Mouse (Mus musculus) T-cell, adult 2 months (primary cell): ENCODE results near the gene Sh3bp5l.
A peak's percentile ranks its signal among the peaks of the same experiment; 100 is the strongest.
"Not testable (repeated sequence)": the region's sequence is repeated elsewhere in the genome, so short reads cannot be mapped to it uniquely, and the experiment has no call there.

Experiments
- DNase-seq: peaks from one replicate; pipeline ENCODE4 v3.0.0; 2022; ENCODE audit warnings: low spot score

The Sh3bp5l gene

DNA sequence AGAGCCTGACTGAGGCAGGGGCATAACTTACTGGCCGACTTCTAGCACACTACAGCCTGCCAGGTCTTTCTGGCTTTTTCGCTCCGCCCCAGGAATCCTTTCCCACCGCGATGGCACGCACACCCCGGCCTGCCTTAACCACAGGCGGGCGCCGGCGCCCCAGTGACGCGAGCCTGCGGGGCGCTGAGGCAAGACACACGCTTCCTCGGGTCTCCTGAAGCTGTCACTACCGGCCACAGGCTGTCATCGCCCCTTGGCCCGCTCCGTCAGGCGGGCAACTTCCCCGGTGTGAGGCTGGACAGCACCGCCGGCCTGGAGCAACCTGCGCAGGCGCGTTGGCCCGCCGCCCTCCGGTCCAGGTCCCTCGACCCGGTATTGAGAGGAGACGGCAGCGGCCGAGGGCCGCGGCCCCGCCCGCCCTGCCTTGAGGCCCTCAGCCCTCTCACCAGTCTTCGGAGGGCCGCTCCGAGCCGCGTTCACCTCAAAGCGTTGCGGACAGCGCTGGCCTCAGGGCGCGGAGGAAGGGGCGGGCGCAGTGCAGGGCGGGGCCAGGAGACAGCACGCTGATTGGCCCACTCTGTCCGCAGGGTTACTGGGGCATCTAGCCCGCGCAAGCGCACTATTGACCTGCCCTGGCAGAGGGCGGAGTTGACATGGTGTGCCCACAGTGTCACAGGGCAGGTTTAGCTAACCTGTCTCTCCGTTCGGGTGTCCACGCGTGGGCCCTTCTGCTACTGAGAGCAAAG, 7.5 kb upstream of the Sh3bp5l start:
- peak; percentile 96 for DNase-seq

DNA sequence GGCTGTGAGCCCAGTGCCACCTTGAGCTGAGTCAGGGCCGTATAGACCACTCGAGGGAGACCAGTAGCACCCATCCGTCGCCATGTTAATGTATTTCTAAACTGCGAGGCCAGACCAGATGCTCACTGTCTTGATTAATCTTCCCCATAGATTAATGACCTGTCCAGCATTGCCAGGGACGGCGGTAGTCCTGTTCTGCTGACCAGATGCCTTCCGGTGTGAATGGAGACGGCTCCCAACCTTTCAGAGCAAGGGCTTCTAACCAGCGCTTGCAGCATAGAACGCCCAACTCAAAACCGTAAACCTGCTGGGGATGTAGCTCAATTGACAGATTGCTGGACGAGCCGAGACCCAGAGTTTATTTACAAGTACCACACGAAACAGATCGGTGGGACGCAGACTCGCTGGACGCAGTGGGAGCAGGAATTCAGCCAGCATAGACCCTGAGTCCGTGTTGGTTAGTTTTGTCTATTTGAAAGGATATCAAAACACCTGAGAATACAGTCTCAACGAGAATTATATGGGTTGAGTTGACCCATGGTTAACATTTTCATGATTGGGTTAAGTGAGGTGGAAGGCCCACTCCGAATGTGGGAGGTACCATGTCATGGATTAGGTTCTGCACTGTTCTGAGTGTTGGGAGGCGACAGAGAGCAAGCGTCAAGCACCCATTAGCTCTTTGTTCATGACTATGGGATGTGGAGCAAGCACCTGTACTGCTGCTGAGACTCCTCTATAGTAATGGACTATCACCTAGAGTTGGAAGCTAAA, 6.8 kb upstream of the Sh3bp5l start:
- no peak for DNase-seq

DNA sequence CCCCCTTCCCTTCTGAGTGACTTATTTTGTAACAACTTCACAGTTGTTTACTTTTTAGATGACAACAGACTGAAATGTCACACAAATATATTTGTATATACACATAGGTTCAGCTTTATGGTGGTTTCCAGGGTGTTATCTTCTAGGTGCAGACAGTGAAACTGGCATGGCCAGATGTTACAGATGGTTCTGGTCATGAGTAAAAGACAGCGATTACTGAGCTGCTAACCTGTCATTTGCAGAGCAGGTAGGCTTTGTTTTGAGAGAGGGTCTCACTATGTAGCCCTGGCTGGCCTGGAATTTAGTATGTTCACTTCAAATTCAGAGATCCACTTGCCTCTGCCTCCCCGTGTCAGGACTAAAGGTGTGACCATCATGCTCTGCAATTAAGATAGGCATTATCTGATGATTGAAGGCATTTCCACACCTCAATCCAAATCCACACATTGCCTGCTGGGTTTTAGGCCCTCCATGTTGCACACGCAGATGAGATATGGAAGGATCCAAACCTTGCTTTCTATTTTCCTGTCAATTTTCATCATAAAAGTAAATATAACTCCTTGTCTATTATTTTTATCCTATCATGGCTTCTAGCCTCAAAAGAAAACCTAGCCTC, 5.8 kb upstream of the Sh3bp5l start:
- no peak for DNase-seq

DNA sequence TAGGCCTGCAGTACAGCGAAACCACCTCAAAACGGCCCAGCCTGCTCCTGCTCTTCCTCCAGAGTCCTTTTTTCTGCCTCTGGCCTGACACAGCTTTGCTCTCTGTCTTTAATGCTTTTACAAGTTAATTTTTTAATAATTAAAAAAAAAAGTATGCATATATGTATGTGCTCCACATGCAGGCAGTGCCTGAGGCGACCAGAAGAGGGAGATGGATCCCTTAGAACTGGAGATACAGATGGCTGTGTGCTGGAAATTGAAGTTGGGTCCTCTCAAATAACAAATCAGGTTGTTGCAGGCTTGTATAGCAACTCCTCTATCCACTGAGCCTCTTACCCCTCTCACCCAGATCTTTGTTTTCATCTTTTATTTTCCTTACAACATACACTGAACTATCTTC, 3.7 kb upstream of the Sh3bp5l start:
- DNase-seq = peak; percentile 47

DNA sequence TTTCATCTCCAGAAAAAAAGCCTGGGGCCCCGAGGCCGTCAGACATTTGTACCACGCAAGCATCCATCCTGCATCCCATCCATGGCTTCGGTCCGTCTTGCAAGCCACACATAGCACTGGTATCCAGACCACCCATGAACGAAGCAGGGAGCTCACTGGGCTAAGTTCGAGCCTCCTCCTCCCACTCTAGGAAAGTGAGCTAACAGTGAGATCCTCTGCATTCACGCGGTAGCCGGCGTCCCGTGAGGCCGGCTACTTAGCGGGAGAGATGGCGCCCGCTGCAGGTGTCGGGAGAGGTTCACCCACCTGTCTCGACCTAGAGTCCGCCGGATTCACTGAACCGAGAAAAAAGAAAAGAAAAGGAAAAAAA, 633 bp upstream of the Sh3bp5l start:
- no peak for DNase-seq

DNA sequence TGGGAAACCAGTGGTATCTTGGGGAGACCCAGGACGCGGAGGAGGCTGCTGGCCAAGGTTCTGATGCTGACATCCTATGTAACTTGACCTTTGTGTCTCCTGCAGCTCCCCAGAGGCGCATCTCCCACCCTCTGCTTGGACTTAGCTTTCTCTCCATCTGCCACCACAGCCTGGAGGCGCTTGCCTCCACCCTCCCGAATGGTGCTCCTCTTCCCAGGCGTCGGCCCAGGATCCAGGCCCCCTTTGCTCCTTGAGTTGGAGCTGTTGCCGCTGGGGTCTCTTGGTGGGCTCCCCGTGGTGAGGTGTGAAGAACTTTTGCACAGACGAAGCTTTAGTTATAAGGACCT, 598 bp downstream of the Sh3bp5l start:
- DNase-seq = no peak

DNA sequence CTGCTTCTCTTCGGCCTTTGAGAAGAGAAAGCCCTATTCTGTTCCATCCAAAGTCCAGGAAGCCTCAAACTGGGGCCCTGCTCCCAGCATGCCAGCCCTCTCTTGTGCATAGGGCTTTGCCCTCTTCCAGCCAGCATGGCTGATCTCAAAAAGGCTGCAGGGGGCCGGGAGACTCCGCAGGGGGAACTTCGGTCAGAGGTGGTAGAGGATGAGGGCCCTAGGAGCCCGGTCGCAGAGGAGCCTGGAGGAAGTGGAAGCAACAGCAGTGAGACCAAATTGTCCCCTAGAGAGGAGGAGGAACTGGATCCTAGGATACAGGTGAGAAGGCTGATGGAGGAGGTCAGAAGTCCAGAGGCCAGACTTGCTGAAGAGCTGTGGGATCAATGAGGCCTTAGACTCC, 1.0 kb downstream of the Sh3bp5l start:
- DNase-seq = no peak

DNA sequence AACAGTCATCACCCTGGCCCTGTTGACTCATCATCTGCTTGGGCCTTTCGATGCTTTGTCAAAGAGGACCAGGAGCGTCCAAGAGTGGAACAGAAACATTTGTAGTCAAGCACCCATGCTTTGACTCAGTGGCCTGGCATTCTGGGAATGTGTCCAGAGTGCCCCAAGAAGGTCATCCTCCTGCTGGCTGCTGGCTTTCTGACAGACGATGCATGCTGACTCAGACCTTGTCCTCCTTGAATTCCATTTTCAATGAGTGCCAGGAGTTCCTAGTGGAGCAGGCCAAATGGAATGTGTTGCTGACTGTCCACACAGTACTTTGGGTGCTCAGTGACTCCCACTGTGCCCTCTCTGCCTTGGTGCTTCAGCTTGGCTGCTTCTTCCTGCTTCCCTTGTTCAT, 4.2 kb downstream of the Sh3bp5l start:
- no peak for DNase-seq

DNA sequence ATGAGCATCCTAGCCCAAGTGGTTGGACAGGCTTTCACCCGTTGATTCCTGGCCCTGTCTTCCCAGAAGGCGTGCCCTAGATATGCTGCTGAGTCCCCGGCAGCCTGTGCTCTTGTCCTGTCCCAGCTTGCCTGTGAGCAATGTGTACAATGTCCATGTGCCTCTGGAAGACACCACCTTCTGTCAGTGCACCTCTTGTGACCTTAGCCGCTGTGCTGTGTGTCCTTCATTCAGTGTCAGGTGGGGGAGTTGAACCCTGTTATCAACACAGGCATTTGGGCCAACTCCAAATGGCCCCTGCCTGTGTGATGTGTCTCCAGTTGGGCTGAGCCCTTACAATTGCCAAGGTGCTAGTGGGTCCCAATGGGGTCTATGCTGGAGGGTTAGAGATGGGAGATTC, 16.2 kb downstream of the Sh3bp5l start:
- DNase-seq = no peak

DNA sequence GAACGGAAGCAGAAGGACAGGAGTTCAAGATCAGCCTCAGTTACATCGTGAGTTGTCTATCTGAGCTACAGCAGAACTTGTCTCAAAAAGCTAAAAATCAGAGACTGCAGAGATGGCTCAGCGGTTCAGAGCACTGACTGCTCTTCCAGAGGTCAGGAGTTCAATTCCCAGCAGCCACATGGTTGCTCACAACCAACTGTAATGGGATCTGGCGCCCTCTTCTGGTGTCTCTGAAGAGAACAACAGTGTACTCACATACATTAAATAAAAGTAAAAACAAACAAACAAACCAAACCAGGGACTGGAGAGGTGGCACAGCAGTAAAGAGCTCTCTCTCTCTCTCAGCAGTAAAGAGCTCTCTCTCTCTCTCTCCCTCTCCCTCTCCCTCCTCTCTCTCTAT, 20.1 kb downstream of the Sh3bp5l start:
- DNase-seq = no peak

DNA sequence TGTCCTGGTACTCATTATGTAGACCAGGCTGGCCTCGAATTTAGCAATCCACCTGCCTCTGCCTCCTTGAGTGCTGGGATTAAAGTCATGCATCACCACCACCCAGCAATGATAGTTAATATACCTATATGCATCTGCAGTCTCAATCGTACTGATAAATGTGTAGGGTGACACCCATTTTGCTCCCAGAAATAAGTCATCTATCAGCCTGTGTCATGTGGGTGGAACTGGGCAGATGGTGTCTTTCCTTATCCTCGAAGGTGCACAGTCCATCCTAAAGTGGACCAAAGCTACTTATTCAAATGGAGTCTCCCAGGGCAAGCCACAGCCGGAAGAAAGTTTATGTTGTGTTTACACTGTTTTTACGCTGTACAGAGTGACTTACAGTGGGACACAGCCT, 20.7 kb downstream of the Sh3bp5l start:
- no peak for DNase-seq

DNA sequence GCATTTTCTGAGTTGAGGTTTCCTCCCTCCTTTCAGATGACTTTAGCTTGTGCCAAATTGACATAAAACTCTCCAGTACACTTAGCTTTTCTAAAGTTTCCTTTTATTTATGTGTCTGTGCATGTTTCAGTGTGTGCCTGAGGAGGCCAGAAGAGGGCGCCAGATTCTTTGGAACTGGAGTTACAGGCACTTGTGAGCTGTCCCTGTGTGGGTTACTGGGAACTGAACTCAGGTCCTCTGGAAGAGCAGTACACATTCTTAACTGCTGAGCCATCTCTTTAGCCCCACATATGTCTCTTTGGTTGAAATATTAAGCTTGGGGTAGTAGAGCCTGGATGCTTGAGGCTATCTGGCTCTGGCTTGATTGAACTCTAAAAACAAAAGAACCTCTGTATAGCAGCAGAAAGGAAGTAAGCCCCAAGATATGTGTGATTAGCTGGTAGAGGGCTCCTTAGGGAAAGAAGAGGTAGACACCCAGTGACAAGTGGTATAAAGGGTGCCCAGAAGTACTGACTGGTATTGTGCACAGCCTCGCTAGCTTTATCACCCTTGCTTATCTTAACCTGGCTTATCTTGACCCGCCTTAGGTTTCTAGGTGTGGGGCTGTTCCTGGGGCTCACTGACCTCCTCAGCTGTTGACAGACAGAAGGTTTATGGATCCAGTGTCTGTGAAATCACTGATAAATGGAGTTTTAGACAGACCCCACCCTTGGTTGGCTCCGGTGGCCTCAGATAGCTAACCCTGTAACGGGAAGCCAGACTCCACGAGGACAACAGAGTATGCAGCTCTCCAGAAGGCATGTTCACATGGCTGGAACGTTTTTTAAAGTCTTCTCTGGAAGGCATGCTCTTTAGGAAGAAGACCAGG, 22.4 kb downstream of the Sh3bp5l start:
- DNase-seq = no peak

DNA sequence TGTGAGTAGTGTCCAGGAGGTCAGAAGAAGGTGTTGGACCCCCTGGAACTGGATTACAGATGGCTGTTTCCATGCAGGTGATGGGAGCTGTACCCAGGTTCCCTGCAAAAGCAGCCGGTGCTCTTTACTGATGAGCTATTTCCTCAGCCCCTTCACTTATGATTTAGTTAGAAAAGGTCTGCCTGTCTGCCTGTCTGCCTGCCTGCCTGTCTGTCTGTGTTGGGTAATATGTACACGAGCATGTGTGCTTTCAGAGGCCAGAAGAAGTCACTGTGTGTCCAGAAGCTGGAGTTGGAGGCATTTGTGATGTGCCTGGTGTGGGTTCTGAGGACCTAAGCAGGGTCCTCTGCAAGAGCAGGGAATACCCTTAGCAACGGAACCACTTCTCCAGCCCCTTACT, 23.2 kb downstream of the Sh3bp5l start:
- no peak for DNase-seq

DNA sequence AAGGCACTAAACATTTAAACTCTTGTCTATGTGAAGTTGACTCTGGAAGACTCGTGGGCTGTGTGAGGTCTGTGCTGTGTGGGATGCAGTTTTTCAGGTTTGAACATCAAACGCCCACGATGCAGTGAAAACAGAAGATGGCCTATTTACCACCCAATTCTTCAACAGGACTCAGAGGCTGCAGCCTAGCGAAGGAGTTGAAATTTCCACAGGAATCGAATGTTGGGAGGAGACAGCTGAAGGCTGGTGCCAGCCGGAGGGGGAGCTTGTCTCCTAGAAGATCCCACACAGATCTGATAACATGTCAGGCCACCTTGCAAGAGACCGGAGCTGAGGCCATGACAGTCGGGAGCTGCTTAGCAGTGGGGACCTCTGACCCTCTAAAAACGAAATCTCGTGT, 24.0 kb downstream of the Sh3bp5l start:
- no peak for DNase-seq

DNA sequence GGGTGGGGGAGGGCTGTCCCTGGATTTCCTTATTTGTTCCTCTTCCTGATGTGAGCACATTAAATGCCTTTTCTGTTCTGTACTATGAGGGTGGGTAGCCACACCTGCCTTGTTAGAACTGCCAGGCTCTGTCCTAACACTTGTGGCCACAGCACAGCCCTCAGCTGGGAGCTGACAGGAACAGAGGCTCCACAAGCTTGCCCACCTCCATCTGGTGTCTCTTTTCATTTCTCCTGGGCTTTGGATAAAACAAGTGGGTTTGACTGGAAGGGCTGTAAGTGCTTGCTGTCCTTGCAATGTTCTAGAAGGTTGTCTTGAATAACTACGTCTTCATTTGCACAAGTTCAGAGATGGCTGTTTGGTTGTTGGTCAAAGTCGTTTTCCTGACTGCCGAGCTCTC, 24.4 kb downstream of the Sh3bp5l start:
- DNase-seq = no peak

DNA sequence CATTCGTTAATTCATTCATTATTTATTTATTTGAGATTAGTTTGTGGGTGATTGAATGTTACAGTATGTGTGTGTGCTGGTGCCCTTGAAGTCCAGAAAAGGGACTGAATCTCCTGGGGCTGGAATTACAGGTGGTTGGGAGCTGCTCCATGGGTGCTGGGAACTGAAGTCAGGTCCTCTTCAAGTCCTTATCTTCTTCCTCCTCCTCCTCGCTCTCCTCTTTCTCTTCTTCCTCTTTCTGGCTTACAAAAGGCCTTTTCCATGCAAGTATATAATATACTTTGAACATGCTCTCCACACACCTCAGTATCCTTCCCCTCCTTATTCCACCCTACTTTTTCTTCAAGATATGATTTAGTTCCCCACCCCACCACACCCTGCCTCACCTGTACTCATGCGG, 26.5 kb downstream of the Sh3bp5l start:
- DNase-seq = no peak

DNA sequence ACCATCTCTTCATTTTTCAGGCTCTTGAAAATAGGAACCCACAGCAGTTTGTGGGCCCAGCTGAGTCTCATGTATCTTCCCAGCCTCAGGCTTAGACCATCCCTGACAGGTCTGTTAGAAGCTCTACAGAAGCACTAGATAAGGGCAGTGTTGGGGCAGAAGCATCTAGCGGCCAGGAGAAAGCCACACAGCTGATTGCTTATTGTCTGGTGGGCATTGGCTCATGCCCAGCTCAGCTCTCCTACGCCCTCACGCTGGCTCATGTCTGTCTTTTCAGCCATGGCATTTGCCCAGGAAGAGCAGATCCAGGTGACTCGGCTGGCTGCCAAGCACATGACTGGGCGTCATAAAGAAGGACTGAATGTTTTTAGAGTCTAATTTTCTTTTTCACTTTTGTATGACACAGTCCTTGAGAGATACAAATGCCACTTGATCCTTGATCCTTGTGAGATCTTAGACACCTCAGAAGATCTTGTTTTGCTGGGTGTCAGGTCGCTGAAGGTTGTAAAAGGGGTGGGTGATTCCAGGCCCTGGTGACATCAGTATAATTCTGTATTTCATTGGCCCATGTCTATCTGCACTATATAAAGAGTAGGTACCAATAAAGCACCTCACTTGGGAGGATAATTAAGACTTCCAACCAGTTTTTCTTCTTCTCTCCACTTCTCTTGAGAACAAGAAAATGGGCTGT, 27.5 kb downstream of the Sh3bp5l start:
- DNase-seq = no peak

DNA sequence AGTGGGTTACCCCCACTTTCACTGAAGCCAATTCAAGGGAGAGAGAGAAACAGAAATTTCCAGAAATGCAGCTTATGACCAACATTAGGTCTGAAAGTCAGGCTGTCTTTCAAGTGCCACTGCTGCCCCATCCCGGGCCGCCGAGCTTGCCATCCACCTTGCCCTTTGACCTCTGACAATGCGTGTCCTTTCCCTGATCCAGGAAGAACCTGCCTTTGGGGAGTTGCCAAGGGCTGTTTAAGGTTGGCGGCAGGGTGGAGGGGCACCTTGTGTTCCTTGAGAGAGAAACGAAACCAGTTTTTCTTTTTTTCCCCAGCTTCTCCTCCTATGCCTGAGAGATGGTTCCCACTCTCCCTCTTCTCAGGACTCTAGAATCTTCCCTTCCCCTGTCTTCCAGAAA, 32.0 kb downstream of the Sh3bp5l start:
- not testable (repeated sequence) for DNase-seq

DNA sequence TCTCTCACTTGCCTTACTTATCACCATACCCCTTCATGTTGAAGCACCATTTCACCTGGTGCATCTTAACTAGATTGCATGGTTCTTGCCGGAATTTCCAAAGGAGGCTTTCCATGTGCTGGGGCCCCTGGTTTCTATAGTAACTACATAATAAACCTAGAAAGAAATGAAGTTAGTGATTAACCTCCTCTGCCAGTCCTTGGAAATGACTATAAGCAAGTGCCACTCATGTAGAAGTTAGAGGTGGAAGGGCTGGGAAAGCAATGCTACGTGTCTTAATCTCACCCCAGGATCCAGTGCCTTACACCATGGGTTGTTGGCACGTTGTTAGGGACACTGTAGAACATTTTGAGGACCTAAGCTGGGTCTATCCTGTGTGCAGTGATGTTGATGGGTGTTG, 33.9 kb downstream of the Sh3bp5l start:
- DNase-seq = no peak

DNA sequence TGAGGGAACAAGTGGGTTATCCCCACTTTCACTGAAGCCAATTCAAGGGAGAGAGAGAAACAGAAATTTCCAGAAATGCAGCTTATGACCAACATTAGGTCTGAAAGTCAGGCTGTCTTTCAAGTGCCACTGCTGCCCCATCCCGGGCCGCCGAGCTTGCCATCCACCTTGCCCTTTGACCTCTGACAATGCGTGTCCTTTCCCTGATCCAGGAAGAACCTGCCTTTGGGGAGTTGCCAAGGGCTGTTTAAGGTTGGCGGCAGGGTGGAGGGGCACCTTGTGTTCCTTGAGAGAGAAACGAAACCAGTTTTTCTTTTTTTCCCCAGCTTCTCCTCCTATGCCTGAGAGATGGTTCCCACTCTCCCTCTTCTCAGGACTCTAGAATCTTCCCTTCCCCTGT, 35.7 kb downstream of the Sh3bp5l start:
- not testable (repeated sequence) for DNase-seq

DNA sequence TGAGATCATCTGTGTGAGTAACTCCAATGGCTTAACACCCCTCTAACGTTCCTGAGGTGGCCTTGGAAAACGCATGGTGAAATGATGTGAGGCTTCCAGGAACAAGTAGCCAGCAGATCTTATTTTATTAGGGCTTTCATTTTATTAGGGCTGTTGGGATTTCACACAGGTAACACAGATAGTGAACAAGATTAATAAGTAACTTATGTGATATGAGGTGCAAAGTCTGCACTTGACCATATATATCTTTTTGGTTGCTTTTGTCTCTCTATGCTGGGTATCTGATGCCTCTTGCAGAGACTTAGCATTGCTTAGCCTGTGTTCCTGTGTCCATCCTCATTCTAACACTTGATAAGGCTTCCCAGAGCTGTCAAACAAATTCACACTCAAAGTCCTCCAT, 46.7 kb downstream of the Sh3bp5l start:
- DNase-seq = no peak

DNA sequence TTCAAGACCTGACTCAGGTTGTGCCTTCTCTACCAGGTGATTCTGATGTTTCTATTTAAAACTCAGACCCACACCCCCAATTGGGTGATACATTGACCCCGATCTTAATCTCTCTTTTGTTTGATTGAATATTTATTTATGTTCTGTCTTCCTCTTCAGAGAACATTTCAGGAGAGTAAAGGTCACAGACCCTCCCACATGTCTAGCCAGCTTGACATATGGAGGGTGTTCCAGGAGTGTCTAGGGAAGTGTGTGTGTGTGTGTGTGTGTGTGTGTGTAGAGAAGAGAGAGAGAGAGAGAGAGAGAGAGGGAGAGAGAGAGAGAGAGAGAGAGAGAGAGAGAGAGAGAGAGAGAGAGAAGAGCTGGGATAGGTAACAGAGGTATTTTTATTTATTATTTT, 47.2 kb downstream of the Sh3bp5l start:
- DNase-seq = no peak
